14 mouse cellular contexts compared by ENCODE assay signal in genomic region chr4:8383162-8383561, GRCm38 (mm10).
"Had no signal": no experiment of that assay in that cellular context is flagged by ENCODE, and none has a peak within 500 bp of the region (broad histone marks: within the 10 kb centered on the region; RNA-seq: fewer than 3 reads in every experiment).

No protein-coding gene starts in this region.

- ATAC-seq: liver, embryonic 12.5 days had no signal

- DNase-seq: kidney, adult 11 months; kidney, adult 8-10 months; kidney, postnatal 10 days; kidney, postnatal 36 days; layer of hippocampus, postnatal 36 days; liver; lung, adult 2 months; midbrain, embryonic 14.5 days; retina, postnatal 1 day; right cerebral cortex, postnatal 25 days; spleen, adult 18-20 months; thymus, adult 18-20 months; thymus, postnatal 36 days had no signal
